Mouse (Mus musculus) liver, embryonic 13.5 days (tissue): ENCODE measurements around the gene Gsap. TPM values are rescaled to one million over a fixed set of nuclear protein-coding genes. Genes with fewer than 3 reads are reported as not detected.
A peak's percentile ranks its signal among the peaks of the same experiment; 100 is the strongest.
"Not testable (repeated sequence)": the region's sequence is repeated elsewhere in the genome, so short reads cannot be mapped to it uniquely, and the experiment has no call there.

Experiments used
- ATAC-seq: fragments of 200-750 bp; cut with Nextera tagmentation; 2 replicates; pipeline ENCODE4 v1.8.0; 2017; ENCODE audit warnings: low read depth, mild to moderate bottlenecking, moderate number of reproducible peaks, moderate library complexity
- DNase-seq: peaks from one replicate; pipeline ENCODE4 v3.0.0; 2022
- H3K27ac ChIP-seq: fragments of 300-500 bp; sonication (generic); 2 replicates; pipeline ENCODE4 v1.5.1; 2015; ENCODE audit warnings: moderate library complexity, mild to moderate bottlenecking, inconsistent platforms
- H3K27me3 ChIP-seq: fragments of 300-500 bp; sonication (generic); 2 replicates; pipeline ENCODE4 v1.6.1; 2015; ENCODE audit warnings: mild to moderate bottlenecking, inconsistent platforms
- H3K36me3 ChIP-seq: fragments of 300-500 bp; sonication (generic); 2 replicates; pipeline ENCODE4 v1.6.1; 2015; ENCODE audit warnings: mild to moderate bottlenecking, inconsistent platforms
- H3K4me1 ChIP-seq: fragments of 300-500 bp; sonication (generic); replicated peaks from 2 replicates; pipeline ENCODE4 v1.6.1; 2015; ENCODE audit warnings: inconsistent platforms
- H3K4me2 ChIP-seq: fragments of 300-500 bp; sonication (generic); 2 replicates; pipeline ENCODE4 v1.6.1; 2015; ENCODE audit warnings: inconsistent platforms, mild to moderate bottlenecking, moderate library complexity
- H3K4me3 ChIP-seq: fragments of 300-500 bp; sonication (generic); replicated peaks from 2 replicates; pipeline ENCODE4 v1.5.1; 2015; ENCODE audit warnings: mild to moderate bottlenecking, inconsistent platforms
- H3K9ac ChIP-seq: fragments of 300-500 bp; sonication (generic); 2 replicates; pipeline ENCODE4 v1.6.1; 2015; ENCODE audit warnings: mild to moderate bottlenecking, inconsistent platforms
- H3K9me3 ChIP-seq: fragments of 300-500 bp; sonication (generic); replicated peaks from 2 replicates; pipeline ENCODE4 v1.6.1; 2016; ENCODE audit warnings: inconsistent platforms
- WGBS: fragments of 180-500 bp; shearing (Covaris S2); methylation state at CpG from one replicate; pipeline ENCODE4 v1.1.7; 2015; ENCODE audit not compliant: insufficient replicate concordance; 5-methylcytosine and 5-hydroxymethylcytosine counted together
- polyA plus RNA-seq: library from polyadenylated mRNA; unstranded; fragments of >200 nt; fragmentation: Nextera tagmentation; extraction: Ambion mirVana; gene quantifications from 2 replicates; pipeline ENCODE4 v1.2.1, GENCODE M21; 2015

Gsap gene
- polyA plus RNA-seq, 1 experiment from 2014 or later = 1.8 TPM

DNA sequence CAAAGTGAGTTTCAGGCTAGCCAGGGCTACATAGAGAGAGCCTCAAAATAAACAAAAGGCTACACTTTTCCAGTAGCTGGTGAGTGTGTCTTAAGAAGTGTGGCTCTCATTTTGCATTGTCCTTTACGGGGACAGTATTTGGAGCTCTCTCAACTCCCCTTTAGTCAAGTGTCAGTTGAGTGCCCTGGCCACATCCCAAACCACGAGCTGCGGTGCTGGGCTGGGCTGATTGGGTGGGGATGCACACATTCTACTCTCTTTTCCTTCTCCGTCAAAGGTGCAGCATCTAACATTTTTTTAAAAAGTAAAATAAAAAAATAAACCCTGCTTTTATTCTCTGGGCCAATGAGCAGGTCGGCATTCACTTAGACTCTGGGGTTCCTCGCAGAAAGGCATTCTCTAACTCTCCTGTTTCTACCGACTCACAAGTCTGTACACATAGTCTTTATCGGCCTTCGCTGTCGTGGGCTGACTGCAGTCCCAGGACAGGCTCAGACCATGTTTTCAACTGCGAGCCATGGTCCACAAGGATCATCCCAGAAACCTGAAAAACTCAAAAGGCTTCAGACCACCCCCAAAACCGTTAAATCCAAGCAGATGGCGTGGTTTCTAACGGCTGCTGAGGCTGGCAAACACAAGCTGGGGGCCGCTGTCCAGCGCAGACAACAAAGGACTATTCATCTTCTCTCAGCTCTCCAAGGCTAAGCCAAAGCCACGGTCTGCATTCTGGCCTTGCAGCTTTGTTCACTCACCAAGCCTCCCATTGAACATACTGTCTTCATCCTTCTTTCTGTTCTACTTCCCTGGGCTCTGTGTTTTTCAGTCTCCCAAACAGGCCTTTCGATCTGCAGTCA, 77.4 kb downstream of the Gsap start:
- Histone ChIP-seq H3K27ac (no peak overlapping the region), H3K36me3 (no peaks in the 10 kb centered on the region), H3K9ac (no peak overlapping the region), H3K9me3 (no peaks in the 10 kb centered on the region), H3K4me1 (no peaks in the 10 kb centered on the region), H3K4me2 (no peak overlapping the region), H3K27me3 (no peaks in the 10 kb centered on the region), H3K4me3 (no peak overlapping the region)
- ATAC-seq = no peak
- 50% methylated on average over 18 of the region's 18 CpGs for WGBS
- no peak for DNase-seq

- no peaks in the 10 kb centered on the region for H3K27me3 ChIP-seq
- H3K27ac ChIP-seq = no peak overlapping the region
- no peak overlapping the region for H3K4me2 ChIP-seq
- H3K36me3 ChIP-seq = no peaks in the 10 kb centered on the region
- no peak overlapping the region for H3K9ac ChIP-seq
- ATAC-seq = no peak
- H3K4me1 ChIP-seq = no peaks in the 10 kb centered on the region
- WGBS = 85% methylated on average over 8 of the region's 8 CpGs
- no peaks in the 10 kb centered on the region for H3K9me3 ChIP-seq
- no peak for DNase-seq
- no peak overlapping the region for H3K4me3 ChIP-seq
Observed at GRCm38 (mm10) chr5:21264352-21265021, 78.4 kb downstream of the Gsap start.

DNA sequence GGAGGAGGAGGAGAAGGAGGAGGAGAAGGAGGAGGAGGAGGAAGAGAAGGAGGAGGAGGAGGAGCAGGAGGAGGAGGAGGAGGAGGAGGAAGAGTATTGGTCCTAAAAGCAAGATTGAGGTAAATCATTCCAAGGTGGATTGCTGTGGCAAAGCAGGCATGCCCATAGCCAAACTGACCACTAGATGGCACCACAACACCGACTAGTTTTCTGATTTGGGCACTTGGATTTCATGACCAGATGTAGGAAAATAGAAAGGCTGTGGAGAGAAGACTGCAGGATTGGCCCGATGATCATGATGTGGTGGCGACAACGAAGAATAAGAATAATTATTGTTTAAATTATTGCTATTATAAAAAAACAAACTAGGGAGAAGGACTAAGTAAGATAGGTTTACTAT, 79.0 kb downstream of the Gsap start:
- H3K4me1 ChIP-seq = no peaks in the 10 kb centered on the region
- no peak overlapping the region for H3K4me2 ChIP-seq
- no peak overlapping the region for H3K27ac ChIP-seq
- 15% methylated on average over 4 of the region's 4 CpGs for WGBS
- ATAC-seq = no peak
- no peaks in the 10 kb centered on the region for H3K27me3 ChIP-seq
- no peaks in the 10 kb centered on the region for H3K9me3 ChIP-seq
- H3K36me3 ChIP-seq = no peaks in the 10 kb centered on the region
- H3K4me3 ChIP-seq = no peak overlapping the region
- no peak overlapping the region for H3K9ac ChIP-seq
- peak; percentile 35 for DNase-seq

- H3K27me3 ChIP-seq = no peaks in the 10 kb centered on the region
Observed at GRCm38 (mm10) chr5:21267090-21267489, 81.0 kb downstream of the Gsap start.

GRCm38 (mm10) chr5:21269446-21269845, 83.4 kb downstream of the Gsap start:
- Histone ChIP-seq H3K4me3 (no peak overlapping the region), H3K36me3 (no peaks in the 10 kb centered on the region), H3K27ac (no peak overlapping the region), H3K9me3 (no peaks in the 10 kb centered on the region), H3K27me3 (0 out of 2 replicates have a peak, but pooled peaks cover 1% of the 10 kb centered on the region), H3K9ac (no peak overlapping the region), H3K4me1 (peaks cover 7% of the 10 kb centered on the region; the same call in 1 of the 2 replicates), H3K4me2 (no peak overlapping the region)
- WGBS = 62% methylated on average over 5 of the region's 5 CpGs
- ATAC-seq (no peak), DNase-seq (no peak)

More at GRCm38 (mm10) chr5:21267090-21267489, 81.0 kb downstream of the Gsap start:
- no peak overlapping the region for H3K27ac ChIP-seq
- H3K4me1 ChIP-seq = peaks cover 7% of the 10 kb centered on the region; the same call in 1 of the 2 replicates
- no peaks in the 10 kb centered on the region for H3K9me3 ChIP-seq
- H3K9ac ChIP-seq = no peak overlapping the region
- ATAC-seq (peak; percentile 69), DNase-seq (no peak)
- H3K4me3 ChIP-seq = no peak overlapping the region
- no peaks in the 10 kb centered on the region for H3K36me3 ChIP-seq
- no peak overlapping the region for H3K4me2 ChIP-seq
- WGBS = 52% methylated on average over 2 of the region's 2 CpGs

- Histone ChIP-seq H3K9ac (no peak overlapping the region), H3K4me1 (peaks cover 7% of the 10 kb centered on the region; the same call in 1 of the 2 replicates), H3K4me3 (no peak overlapping the region), H3K27me3 (0 out of 2 replicates have a peak, but pooled peaks cover 3% of the 10 kb centered on the region), H3K36me3 (no peaks in the 10 kb centered on the region), H3K4me2 (no peak overlapping the region), H3K9me3 (no peaks in the 10 kb centered on the region), H3K27ac (no peak overlapping the region)
- WGBS = 58% methylated on average over 4 of the region's 4 CpGs
- ATAC-seq = no peak
- no peak for DNase-seq
Observed at GRCm38 (mm10) chr5:21270756-21271155, 84.7 kb downstream of the Gsap start.

GRCm38 (mm10) chr5:21271386-21272354, 85.6 kb downstream of the Gsap start:
- Histone ChIP-seq H3K9me3 (no peaks in the 10 kb centered on the region), H3K4me2 (no peak overlapping the region), H3K4me3 (no peak overlapping the region), H3K27ac (no peak overlapping the region), H3K4me1 (peaks cover 7% of the 10 kb centered on the region; the same call in 1 of the 2 replicates), H3K36me3 (no peaks in the 10 kb centered on the region), H3K9ac (no peak overlapping the region), H3K27me3 (0 out of 2 replicates have a peak, but pooled peaks cover 3% of the 10 kb centered on the region)
- WGBS = 51% methylated on average over 9 of the region's 9 CpGs
- ATAC-seq (0 out of 2 replicates have a peak, but pooled peaks have one; percentile 51), DNase-seq (no peak)

DNA sequence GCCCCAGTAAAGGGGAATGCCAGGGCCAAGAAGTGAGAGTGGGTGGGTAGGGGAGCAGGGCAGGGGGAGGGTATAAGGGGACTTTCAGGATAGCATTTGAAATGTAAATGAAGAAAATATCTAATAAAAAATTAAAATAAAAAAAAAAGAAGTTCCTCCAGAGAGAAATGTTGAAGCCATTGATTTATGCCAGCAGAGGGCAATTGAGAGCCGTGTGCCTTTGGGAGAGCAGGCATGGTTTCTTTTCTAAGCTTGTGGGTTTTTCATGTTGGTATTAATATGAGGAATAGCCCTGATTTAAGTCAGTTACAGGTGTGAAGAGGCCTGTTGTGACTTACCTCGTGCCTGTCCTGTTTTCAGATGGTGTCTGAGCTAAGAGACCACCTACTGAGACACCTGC, 91.6 kb downstream of the Gsap start:
- H3K36me3 ChIP-seq, H3K27me3 ChIP-seq, H3K9ac ChIP-seq, DNase-seq, H3K9me3 ChIP-seq, H3K4me1 ChIP-seq, ATAC-seq, H3K4me2 ChIP-seq, H3K4me3 ChIP-seq, H3K27ac ChIP-seq: not testable (repeated sequence)
- WGBS = 31% methylated on average over 2 of the region's 2 CpGs

DNA sequence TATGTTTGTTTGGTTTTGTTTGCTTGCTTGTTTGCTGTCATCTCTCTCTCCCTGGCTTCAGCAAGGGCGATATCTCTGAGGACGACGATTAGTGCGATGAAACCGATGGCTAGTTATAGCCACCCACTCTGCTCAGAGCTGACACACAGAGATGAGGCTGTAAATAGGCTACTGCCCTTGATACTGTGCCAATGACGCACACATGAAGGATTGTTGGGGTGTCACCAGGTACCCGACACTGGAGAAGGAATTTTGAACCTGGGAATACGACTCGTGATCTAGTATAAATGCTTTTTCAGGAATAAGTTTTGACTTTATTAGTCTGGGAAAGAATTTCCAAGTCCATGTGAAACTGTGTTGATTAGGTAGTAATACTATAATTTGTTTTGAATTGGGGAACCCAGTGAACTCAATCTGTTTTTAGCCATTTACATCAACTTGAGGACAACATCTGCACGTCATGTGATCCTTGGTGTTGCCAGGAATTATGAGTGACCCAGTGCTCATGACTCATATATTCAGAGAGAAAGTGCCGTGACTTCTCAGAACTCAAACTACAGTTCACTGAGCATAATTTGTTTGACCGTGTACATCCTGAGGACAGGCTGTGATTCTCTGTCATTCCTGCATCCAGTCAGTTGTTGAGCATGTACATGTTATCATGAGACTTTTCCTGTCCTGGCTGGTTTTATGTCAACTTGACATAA, 97.5 kb downstream of the Gsap start:
- Histone ChIP-seq H3K4me2 (no peak overlapping the region), H3K27me3 (no peaks in the 10 kb centered on the region), H3K9ac (no peak overlapping the region), H3K27ac (no peak overlapping the region), H3K9me3 (no peaks in the 10 kb centered on the region), H3K4me1 (0 out of 2 replicates have a peak, but pooled peaks cover 6% of the 10 kb centered on the region), H3K4me3 (no peak overlapping the region), H3K36me3 (no peaks in the 10 kb centered on the region)
- DNase-seq (no peak), ATAC-seq (no peak)
- WGBS = 76% methylated on average over 12 of the region's 12 CpGs

- Histone ChIP-seq H3K4me2 (no peak overlapping the region), H3K27me3 (no peaks in the 10 kb centered on the region), H3K27ac (no peak overlapping the region; the same call in 1 of the 2 replicates), H3K9ac (no peak overlapping the region), H3K36me3 (no peaks in the 10 kb centered on the region), H3K4me3 (no peak overlapping the region), H3K4me1 (0 out of 2 replicates have a peak, but pooled peaks cover 6% of the 10 kb centered on the region), H3K9me3 (no peaks in the 10 kb centered on the region)
- ATAC-seq (no peak), DNase-seq (no peak)
- WGBS = 49% methylated on average over 7 of the region's 7 CpGs
Observed at GRCm38 (mm10) chr5:21288658-21289435, 102.8 kb downstream of the Gsap start.
